In the genomic region with DNA sequence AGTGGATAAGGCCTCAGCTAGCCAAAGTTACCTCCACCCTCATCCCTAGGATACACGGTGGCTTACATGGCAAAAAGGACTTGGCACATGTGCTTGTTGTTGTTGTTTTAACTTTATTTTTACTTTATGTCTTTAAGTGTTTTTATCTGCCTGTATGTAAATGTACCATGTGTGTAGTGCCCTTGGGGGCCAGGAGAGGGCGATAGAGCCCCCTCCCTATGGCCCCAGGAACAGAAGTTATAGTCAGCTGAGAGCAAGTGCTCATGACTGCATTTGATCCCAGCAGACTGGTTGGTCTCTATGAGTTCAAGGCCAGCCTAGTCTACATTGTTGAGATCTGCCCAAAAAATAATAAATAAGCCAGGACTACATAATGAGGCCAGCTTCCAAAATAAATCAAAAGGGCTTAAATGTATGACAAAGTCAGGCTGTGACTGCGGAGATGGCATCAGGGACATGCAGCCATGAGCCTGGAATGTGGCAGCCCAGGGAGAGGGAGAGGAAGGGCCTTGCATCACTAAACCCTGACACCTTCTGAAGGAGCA, we compare ENCODE assay signal across 9 mouse cellular contexts.
DNase-seq lines count a peak whose midpoint lies in the region; ATAC-seq and TF ChIP-seq lines count a peak whose summit lies in the region.
"Had no signal": no experiment of that assay in that cellular context is flagged by ENCODE, and none has a peak within 500 bp of the region (broad histone marks: within the 10 kb centered on the region; RNA-seq: fewer than 3 reads in every experiment).

No protein-coding gene starts in this region.

- WGBS in lung, adult 2 months: 75% methylated on average over 3 of the region's 3 CpGs

- intact Hi-C loops in gastrocnemius, postnatal 36 days (cut with DNase I): no loop called here

- H3K4me1 ChIP-seq in lung, adult 2 months (ENCODE audit: control insufficient read depth, insufficient read depth, low read length): peaks cover 6% of the 10 kb centered on the region

- peak; percentile 36; the same call in 1 of the 2 replicates for TF ChIP-seq CTCF in lung, adult 2 months (IDR thresholded peaks at IDR 0.05; ENCODE audit: insufficient read depth, low read length)

- peak; percentile 80 for ATAC-seq in neutrophil, adult 5-6 weeks (ENCODE audit: extremely low read depth, insufficient number of reproducible peaks, low FRiP score, poor library complexity, severe bottlenecking)
- no peak for ATAC-seq in activated CD4-positive, CD25-positive, alpha-beta regulatory T cell, adult 4 months

- DNase-seq in adrenal gland, adult (ENCODE audit: inconsistent age in 2 of 2, low spot score in 1 of 2): peak; percentile 27 to 68
- no peak for DNase-seq in adrenal gland, adult 8-10 months
- no peak for DNase-seq in lung, adult 2 months
- DNase-seq in lung, adult 18-20 months: no peak
- peak; percentile 44 for DNase-seq in c-Kit-positive CD71-positive TER-119-positive erythroid progenitor cells, embryonic 14.5 days (ENCODE audit: low spot score)
- no peak for DNase-seq in gastrocnemius, postnatal 36 days

- no peak overlapping the region for H3K4me3 ChIP-seq in lung, adult 2 months (replicated peaks; ENCODE audit: extremely low read depth, low read depth, low read length)
- H3K4me3 ChIP-seq: myocyte had no signal

- no peak for TF ChIP-seq POLR2A in lung, adult 2 months (IDR thresholded peaks at IDR 0.05; ENCODE audit: borderline replicate concordance, extremely low read depth, low read depth, low read length)

Comparison
In these comparisons a context has a peak if more than half of its experiments do, and no peak if none do; other contexts are left out.
1. DNase-seq: peak in adrenal gland, adult (2 of 2) and c-Kit-positive CD71-positive TER-119-positive erythroid progenitor cells, embryonic 14.5 days (single experiment); none in adrenal gland, adult 8-10 months (single experiment), lung, adult 2 months (single experiment), lung, adult 18-20 months (0 of 2) and gastrocnemius, postnatal 36 days (0 of 2).